Mouse (Mus musculus): ENCODE data around the gene Dmrt1. TPM values are rescaled to one million over a fixed set of nuclear protein-coding genes. Genes with fewer than 3 reads are reported as not detected.

The Dmrt1 gene
- polyA plus RNA-seq, 1 experiment: not detected

DNA sequence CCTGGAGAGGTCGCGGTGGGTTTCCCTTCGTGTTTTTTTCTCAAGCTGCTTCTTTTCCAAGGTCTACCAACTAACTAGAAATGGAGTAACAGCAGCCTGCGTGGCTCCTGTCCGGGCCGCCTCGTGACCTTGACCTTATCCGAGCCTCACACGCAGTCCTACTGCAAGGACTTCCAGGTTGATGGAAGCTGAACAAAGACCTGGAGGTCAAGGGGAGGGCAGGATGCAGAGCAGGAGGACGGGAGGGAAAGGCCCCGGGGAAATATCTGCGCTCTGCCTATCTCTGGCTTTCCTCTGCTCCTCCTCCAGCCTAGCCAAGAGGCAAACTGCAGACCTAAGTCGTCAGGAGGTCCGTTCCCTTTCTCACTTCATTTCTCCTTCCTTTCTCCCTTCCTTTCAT, 18.9 kb upstream of the Dmrt1 start:
- Histone ChIP-seq H3K4me1 (replicated peaks; ENCODE audit: control insufficient read depth, insufficient read depth, low read length) (no peaks in the 10 kb centered on the region), H3K4me3 (ENCODE audit: control insufficient read depth, insufficient read depth, low read length) (no peak overlapping the region), H3K36me3 (ENCODE audit: control insufficient read depth, insufficient read depth, low read length) (no peaks in the 10 kb centered on the region), H3K27me3 (ENCODE audit: control insufficient read depth, insufficient read depth, low read length) (no peaks in the 10 kb centered on the region; the same call in 1 of the 2 replicates), H3K27ac (ENCODE audit: control insufficient read depth, insufficient read depth, low read length) (no peak overlapping the region)
- TF ChIP-seq POLR2A (IDR thresholded peaks at IDR 0.05; ENCODE audit: control insufficient read depth, extremely low read depth, insufficient read depth, low read length, poor library complexity) (no peak), CTCF (IDR thresholded peaks at IDR 0.05; ENCODE audit: borderline replicate concordance, control insufficient read depth, extremely low read depth, insufficient read depth, low read length, poor library complexity) (no peak)
- no peak for DNase-seq
- WGBS: 25% methylated on average over 14 of the region's 14 CpGs

DNA sequence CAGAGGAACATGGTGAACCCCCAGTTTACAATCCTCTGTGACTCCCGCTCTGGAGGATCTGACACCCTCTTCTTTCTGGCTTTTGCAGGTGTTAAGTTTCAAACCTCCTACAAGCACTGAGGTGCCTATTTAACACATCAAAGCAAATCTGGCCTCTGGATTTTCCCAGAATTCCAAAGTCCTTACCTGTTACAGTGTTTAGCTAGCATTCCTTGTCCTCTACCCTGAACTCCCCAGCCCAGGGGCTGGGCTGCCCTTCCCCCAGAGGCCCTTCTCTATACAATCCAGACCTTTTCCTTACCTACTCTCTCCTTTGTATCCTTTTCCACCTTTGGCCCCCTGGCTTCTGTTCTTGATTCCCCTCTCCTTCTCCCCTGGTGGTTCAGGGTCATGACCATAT, 18.1 kb upstream of the Dmrt1 start:
- H3K4me3 ChIP-seq (ENCODE audit: control insufficient read depth, insufficient read depth, low read length): no peak overlapping the region
- no peak overlapping the region for H3K27ac ChIP-seq (ENCODE audit: control insufficient read depth, insufficient read depth, low read length)
- H3K36me3 ChIP-seq (ENCODE audit: control insufficient read depth, insufficient read depth, low read length): no peaks in the 10 kb centered on the region
- 64% methylated on average over 1 of the region's 1 CpGs for WGBS
- no peak for DNase-seq
- TF ChIP-seq POLR2A (IDR thresholded peaks at IDR 0.05; ENCODE audit: control insufficient read depth, extremely low read depth, insufficient read depth, low read length, poor library complexity) (no peak), CTCF (IDR thresholded peaks at IDR 0.05; ENCODE audit: borderline replicate concordance, control insufficient read depth, extremely low read depth, insufficient read depth, low read length, poor library complexity) (no peak)
- no peaks in the 10 kb centered on the region; the same call in 1 of the 2 replicates for H3K27me3 ChIP-seq (ENCODE audit: control insufficient read depth, insufficient read depth, low read length)
- H3K4me1 ChIP-seq (replicated peaks; ENCODE audit: control insufficient read depth, insufficient read depth, low read length): no peaks in the 10 kb centered on the region

DNA sequence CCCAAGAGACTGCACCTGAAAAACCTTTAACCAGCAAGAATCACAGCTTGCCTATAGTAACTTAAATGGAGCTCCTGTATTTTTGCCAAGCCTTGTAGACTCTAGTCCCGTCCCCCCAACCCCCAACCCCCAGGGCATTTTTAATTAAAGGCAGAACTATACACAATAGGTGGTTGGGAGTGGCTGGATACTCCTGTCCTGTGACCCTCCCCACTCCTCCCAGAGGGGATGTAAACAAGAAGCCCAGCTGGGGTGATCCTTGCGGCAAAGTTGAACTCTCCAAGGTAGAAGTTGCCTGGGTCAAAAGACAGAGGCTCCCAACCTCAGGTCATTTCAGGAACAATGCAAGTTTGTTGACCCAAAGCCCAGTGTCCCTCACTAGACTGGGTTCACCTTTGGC, 16.9 kb upstream of the Dmrt1 start:
- no peaks in the 10 kb centered on the region for H3K4me1 ChIP-seq (replicated peaks; ENCODE audit: control insufficient read depth, insufficient read depth, low read length)
- DNase-seq: no peak
- WGBS: 37% methylated on average over 2 of the region's 2 CpGs
- H3K27me3 ChIP-seq (ENCODE audit: control insufficient read depth, insufficient read depth, low read length): no peaks in the 10 kb centered on the region; the same call in 1 of the 2 replicates
- no peak overlapping the region for H3K4me3 ChIP-seq (ENCODE audit: control insufficient read depth, insufficient read depth, low read length)
- no peak overlapping the region for H3K27ac ChIP-seq (ENCODE audit: control insufficient read depth, insufficient read depth, low read length)
- no peaks in the 10 kb centered on the region for H3K36me3 ChIP-seq (ENCODE audit: control insufficient read depth, insufficient read depth, low read length)
- TF ChIP-seq POLR2A (IDR thresholded peaks at IDR 0.05; ENCODE audit: control insufficient read depth, extremely low read depth, insufficient read depth, low read length, poor library complexity): no peak
- no peak for TF ChIP-seq CTCF (IDR thresholded peaks at IDR 0.05; ENCODE audit: borderline replicate concordance, control insufficient read depth, extremely low read depth, insufficient read depth, low read length, poor library complexity)

DNA sequence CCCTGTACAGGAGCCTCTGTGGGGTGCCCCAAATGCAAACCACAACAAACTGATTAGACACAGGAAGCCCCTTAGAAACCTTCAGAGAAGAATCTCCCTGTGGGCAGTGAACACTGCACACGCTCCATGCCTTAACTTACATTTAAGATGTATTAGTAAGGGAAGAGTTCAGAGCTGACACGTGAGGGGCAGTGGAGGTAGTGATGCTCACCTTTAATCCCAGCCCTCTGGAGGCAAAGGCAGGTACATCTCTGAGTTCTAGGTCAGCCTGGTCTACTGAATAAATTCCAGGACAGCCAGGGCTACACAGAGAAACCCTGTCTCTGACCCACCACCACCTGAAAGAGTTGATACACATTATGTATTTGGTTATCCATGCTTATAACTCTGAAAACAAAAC, 15.9 kb upstream of the Dmrt1 start:
- 55% methylated on average over 2 of the region's 2 CpGs for WGBS
- no peaks in the 10 kb centered on the region; the same call in 1 of the 2 replicates for H3K27me3 ChIP-seq (ENCODE audit: control insufficient read depth, insufficient read depth, low read length)
- no peak for DNase-seq
- no peaks in the 10 kb centered on the region for H3K4me1 ChIP-seq (replicated peaks; ENCODE audit: control insufficient read depth, insufficient read depth, low read length)
- H3K4me3 ChIP-seq (ENCODE audit: control insufficient read depth, insufficient read depth, low read length): no peak overlapping the region
- no peaks in the 10 kb centered on the region for H3K36me3 ChIP-seq (ENCODE audit: control insufficient read depth, insufficient read depth, low read length)
- TF ChIP-seq POLR2A (IDR thresholded peaks at IDR 0.05; ENCODE audit: control insufficient read depth, extremely low read depth, insufficient read depth, low read length, poor library complexity) (no peak), CTCF (IDR thresholded peaks at IDR 0.05; ENCODE audit: borderline replicate concordance, control insufficient read depth, extremely low read depth, insufficient read depth, low read length, poor library complexity) (no peak)
- H3K27ac ChIP-seq (ENCODE audit: control insufficient read depth, insufficient read depth, low read length): no peak overlapping the region

DNA sequence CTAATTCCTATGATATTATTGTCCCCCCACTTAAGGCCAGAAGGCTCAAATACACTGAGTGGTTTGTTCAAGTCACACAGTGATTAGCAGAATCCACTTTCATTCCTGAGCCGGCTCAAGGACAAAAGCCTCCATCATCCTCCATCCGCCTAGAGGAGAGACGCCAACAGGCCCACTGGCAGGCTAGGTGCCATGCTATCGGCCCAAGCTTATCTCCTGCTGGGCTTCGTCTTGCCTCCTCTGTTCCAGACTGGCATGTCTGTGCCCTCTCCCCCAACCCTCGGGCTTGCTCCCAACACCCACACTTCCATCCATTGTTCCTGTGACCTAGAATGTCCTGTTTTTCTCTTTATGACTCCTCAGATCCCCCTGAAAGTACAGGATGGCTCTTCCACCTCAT, 8.0 kb upstream of the Dmrt1 start:
- no peak overlapping the region for H3K4me3 ChIP-seq (ENCODE audit: control insufficient read depth, insufficient read depth, low read length)
- no peaks in the 10 kb centered on the region for H3K4me1 ChIP-seq (replicated peaks; ENCODE audit: control insufficient read depth, insufficient read depth, low read length)
- TF ChIP-seq POLR2A (IDR thresholded peaks at IDR 0.05; ENCODE audit: control insufficient read depth, extremely low read depth, insufficient read depth, low read length, poor library complexity): no peak
- TF ChIP-seq CTCF (IDR thresholded peaks at IDR 0.05; ENCODE audit: borderline replicate concordance, control insufficient read depth, extremely low read depth, insufficient read depth, low read length, poor library complexity): no peak
- H3K27ac ChIP-seq (ENCODE audit: control insufficient read depth, insufficient read depth, low read length): no peak overlapping the region
- no peaks in the 10 kb centered on the region for H3K27me3 ChIP-seq (ENCODE audit: control insufficient read depth, insufficient read depth, low read length)
- no peaks in the 10 kb centered on the region for H3K36me3 ChIP-seq (ENCODE audit: control insufficient read depth, insufficient read depth, low read length)
- WGBS: 82% methylated on average over 6 of the region's 6 CpGs
- no peak for DNase-seq

DNA sequence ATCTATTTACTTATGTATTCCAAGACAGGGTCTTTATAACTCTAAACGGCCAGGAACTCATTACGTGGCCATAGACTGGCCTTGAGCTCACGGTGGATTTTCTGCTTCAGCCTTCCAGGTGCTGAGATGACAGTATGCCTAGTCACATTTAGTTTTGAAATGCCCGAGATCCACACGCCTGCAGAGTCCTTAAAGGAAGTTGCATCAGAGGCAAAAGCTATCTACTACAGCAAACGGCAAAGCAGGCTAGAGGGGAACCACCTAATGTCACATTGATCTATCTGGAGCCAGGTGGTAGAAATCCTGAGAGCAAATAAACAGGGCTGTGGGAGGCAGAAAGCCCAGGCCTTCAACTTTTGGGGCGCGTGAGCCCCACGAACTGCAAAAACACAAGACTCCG, 540 bp upstream of the Dmrt1 start:
- Histone ChIP-seq H3K27ac (ENCODE audit: control insufficient read depth, insufficient read depth, low read length) (no peak overlapping the region), H3K27me3 (ENCODE audit: control insufficient read depth, insufficient read depth, low read length) (peaks cover 14% of the 10 kb centered on the region), H3K36me3 (ENCODE audit: control insufficient read depth, insufficient read depth, low read length) (no peaks in the 10 kb centered on the region), H3K4me3 (ENCODE audit: control insufficient read depth, insufficient read depth, low read length) (no peak overlapping the region), H3K4me1 (replicated peaks; ENCODE audit: control insufficient read depth, insufficient read depth, low read length) (peaks cover 3% of the 10 kb centered on the region; the same call in 1 of the 2 replicates)
- DNase-seq: no peak
- 30% methylated on average over 10 of the region's 10 CpGs for WGBS
- no peak for TF ChIP-seq POLR2A (IDR thresholded peaks at IDR 0.05; ENCODE audit: control insufficient read depth, extremely low read depth, insufficient read depth, low read length, poor library complexity)
- TF ChIP-seq CTCF (IDR thresholded peaks at IDR 0.05; ENCODE audit: borderline replicate concordance, control insufficient read depth, extremely low read depth, insufficient read depth, low read length, poor library complexity): no peak

DNA sequence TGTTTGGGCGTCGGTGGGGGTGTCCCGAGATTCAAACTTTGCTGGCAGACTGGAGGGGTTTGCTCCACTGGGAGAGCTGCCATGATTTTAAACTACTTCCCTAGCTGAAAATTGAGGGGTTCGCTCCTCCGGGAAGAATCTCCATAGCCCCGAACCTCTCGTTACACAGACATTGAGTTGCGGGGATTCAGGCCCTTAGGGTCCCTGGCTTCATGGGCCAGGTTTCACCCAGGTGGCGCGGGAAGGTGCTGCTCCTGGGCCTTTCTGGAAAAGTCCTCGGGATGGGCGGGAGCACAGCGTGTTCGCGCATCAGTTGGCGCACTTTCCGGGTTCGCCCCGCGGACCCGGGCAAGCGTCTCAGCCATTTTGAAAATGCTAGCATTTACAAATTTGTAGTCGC, 1.2 kb downstream of the Dmrt1 start:
- Histone ChIP-seq H3K36me3 (ENCODE audit: control insufficient read depth, insufficient read depth, low read length) (no peaks in the 10 kb centered on the region), H3K4me3 (ENCODE audit: control insufficient read depth, insufficient read depth, low read length) (no peak overlapping the region), H3K27ac (ENCODE audit: control insufficient read depth, insufficient read depth, low read length) (no peak overlapping the region), H3K4me1 (replicated peaks; ENCODE audit: control insufficient read depth, insufficient read depth, low read length) (peaks cover 3% of the 10 kb centered on the region; the same call in 1 of the 2 replicates), H3K27me3 (ENCODE audit: control insufficient read depth, insufficient read depth, low read length) (peaks cover 14% of the 10 kb centered on the region)
- no peak for DNase-seq
- WGBS: 12% methylated on average over 23 of the region's 23 CpGs
- TF ChIP-seq POLR2A (IDR thresholded peaks at IDR 0.05; ENCODE audit: control insufficient read depth, extremely low read depth, insufficient read depth, low read length, poor library complexity) (no peak), CTCF (IDR thresholded peaks at IDR 0.05; ENCODE audit: borderline replicate concordance, control insufficient read depth, extremely low read depth, insufficient read depth, low read length, poor library complexity) (no peak)
